Mouse (Mus musculus) adrenal gland, adult 8-10 months (tissue): Measurements from ENCODE around the gene Fam102b. TPM values are rescaled to one million over a fixed set of nuclear protein-coding genes. Genes with fewer than 3 reads are reported as not detected.

ENCODE experiments used
- DNase-seq: peaks from one replicate; pipeline ENCODE4 v3.0.0; 2022
- microRNA-seq, 2 experiments: library from miRNA; unstranded; fragments of <30 nt; microRNA quantifications; one replicate each; pipeline ENCODE4 v1.2.0; 2022
- total RNA-seq, 4 experiments: library from RNA; stranded (reverse); gene quantifications; 2 replicates each; pipeline ENCODE4 v1.2.4; 2022

The Fam102b gene
- total RNA-seq, 4 experiments from 2014 or later: 5.1 to 9.5 (median 6.9) TPM

DNA sequence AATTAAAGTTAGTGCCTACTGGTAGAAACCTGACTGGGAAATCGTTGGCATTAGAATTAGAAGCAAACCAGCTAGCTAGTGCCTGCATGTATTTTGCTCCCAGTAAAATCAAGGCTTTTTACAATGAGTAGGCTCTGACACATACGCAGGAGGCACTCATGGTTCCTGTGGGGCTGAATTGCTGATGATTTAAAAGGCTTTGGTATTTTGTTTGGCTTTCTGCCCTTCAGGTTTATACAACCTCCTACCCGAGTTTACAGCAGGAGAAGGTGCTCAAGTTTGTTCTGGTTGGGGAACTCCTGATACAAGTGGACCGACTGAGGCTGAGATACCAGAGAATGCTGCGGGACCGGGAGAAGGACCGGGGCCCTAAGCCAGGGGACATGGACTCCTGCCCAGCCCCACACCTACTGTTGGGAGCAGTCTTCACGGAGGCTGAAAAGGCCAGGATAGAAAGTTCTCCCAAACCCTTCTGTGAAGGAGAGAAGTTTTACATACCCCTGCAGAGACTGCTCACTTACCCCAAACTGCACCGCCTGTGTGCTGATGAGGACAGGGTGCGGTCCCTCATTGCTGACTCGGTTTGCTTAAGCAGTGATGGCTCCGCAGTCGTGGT, 67.6 kb downstream of the Fam102b start:
- no peak for DNase-seq

GRCm38 (mm10) chr3:108957976-108958375, 69.4 kb downstream of the Fam102b start:
- no peak for DNase-seq

DNA sequence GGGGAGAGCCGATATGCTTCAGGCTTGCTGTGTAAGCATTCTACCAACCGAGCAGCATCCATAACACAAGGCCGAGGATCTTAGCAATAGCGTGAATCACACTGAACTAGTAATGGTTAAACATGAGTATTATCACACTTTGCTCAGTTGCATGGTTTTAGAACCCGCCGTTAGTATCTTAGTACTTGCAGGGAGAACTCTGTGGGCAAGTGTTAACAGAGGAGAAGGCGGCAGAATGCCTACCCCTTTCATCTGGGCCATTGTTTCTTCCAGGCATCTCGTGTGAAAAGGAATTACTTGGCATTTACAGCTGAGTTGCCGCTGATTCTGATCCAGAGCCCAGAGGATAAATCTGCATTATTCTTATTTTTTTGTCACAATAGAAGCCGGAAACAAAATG, 86.4 kb downstream of the Fam102b start:
- DNase-seq: no peak

- no peak for DNase-seq
Measured at GRCm38 (mm10) chr3:108940001-108940633, 87.3 kb downstream of the Fam102b start, which contains the start of gene Gm9857. TSS of gene Gm9857 (minus strand) at chr3:108940445.

- no peak for DNase-seq
Measured at GRCm38 (mm10) chr3:108939573-108939972, 87.8 kb downstream of the Fam102b start, which contains the start of gene Henmt1. TSS of gene Henmt1 (plus strand) at chr3:108939873.

GRCm38 (mm10) chr3:108938691-108939090, 88.7 kb downstream of the Fam102b start:
- no peak for DNase-seq

DNA sequence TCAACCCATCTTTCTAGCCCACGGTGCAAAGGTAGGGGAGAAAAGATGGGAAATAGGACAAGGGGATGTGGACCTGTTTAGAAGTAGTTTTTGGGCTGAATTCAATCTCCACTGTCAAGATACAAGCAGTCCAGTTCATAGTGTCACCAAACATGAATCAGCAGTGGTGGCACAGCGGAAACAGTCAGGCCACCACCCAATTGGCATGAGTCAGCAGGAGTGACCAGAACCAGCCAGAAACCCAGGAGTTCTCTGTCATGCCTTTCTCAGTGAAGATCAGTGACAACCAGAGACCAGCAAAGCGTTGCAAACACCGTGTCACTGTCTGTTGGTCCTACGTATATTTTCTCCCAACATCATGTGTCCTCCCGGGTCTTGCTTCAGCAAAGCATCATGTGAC, 93.8 kb downstream of the Fam102b start:
- no peak for DNase-seq

GRCm38 (mm10) chr3:108926308-108926707, 101.1 kb downstream of the Fam102b start:
- DNase-seq: no peak

- no peak for DNase-seq
Measured at GRCm38 (mm10) chr3:108925677-108926076, 101.7 kb downstream of the Fam102b start.

DNA sequence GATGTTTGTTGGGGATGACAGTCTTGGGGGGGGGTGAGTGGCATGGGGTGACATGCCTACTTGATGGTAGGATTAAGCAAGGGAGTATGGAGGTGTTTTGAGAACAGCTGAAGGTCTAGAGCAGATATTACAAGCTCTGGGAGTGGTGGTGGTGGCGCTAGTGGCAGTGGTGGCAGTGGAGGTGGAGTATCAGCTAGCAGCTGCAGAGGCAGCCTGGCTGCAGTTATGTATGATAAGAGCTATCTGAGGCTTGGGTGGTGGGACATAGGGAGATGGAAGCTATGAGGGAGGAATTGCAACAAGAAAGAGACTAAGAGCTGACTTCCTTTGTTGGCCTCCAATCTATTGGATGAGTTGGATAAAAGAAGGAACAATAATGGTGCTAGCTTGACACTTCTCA, 105.6 kb downstream of the Fam102b start:
- no peak for DNase-seq

Small RNAs within 50 kb of the gene (microRNA-seq; reads per million reads assigned to microRNA genes)
- gene Gm44384: 0 reads per million in 2 experiments

Other genes with a start within 250 kb of the Fam102b start
- 10 to 100 TPM; 59.8 to 75.3 (median 63.4) TPM for gene Stxbp3, start 187.1 kb downstream of the Fam102b start, total RNA-seq
- gene Fndc7, start 137.6 kb downstream of the Fam102b start, total RNA-seq: 1 to 10 TPM in 2 of 4 experiments, under 1 TPM in 2; 0.35 to 2.2 (median 0.90) TPM
- 10 to 100 TPM; 43.0 to 81.4 (median 55.3) TPM for gene Prpf38b, start 115.9 kb downstream of the Fam102b start, total RNA-seq
- under 1 TPM in 1 of 4 experiments, not detected in 3; 0.17 TPM for gene Henmt1, start 87.7 kb downstream of the Fam102b start, total RNA-seq
- gene Gm9857, start 87.2 kb downstream of the Fam102b start, total RNA-seq: not detected
- gene Slc25a54, start 52.9 kb upstream of the Fam102b start, total RNA-seq: not detected
- 100 to 1,000 TPM in 1 of 4 experiments, 10 to 100 TPM in 3; 69.4 to 106 (median 84.9) TPM for gene Slc25a24, start 95.5 kb upstream of the Fam102b start, total RNA-seq